Mouse (Mus musculus): ENCODE results near the gene Mrto4. TPM values are rescaled to one million over a fixed set of nuclear protein-coding genes. Genes with fewer than 3 reads are reported as not detected.
A peak's percentile ranks its signal among the peaks of the same experiment; 100 is the strongest.
"Not testable (repeated sequence)": the region's sequence is repeated elsewhere in the genome, so short reads cannot be mapped to it uniquely, and the experiment has no call there.

The Mrto4 gene
- polyA plus RNA-seq (2015; fragmentation: Nextera tagmentation; extraction: Ambion mirVana): 77.3 and 94.5 TPM in 2 replicates

GRCm38 (mm10) chr4:139351931-139352711 is at the start of gene Mrto4, which contains the start of the genes Emc1 and Ubr4:
Mrto4 (minus strand) TSS chr4:139352576.
Emc1 (plus strand) TSS chr4:139352587.
Ubr4 (plus strand) TSS chr4:139352609.
- Histone ChIP-seq H3K9me3 (replicated peaks) (no peaks in the 10 kb centered on the region), H3K4me2 (peak within 1 kb of the TSS; percentile 92), H3K27me3 (replicated peaks) (no peaks in the 10 kb centered on the region), H3K4me1 (peaks cover 26% of the 10 kb centered on the region), H3K36me3 (peaks cover 50% of the 10 kb centered on the region), H3K27ac (replicated peaks) (peak within 1 kb of the TSS; percentile 98), H3K4me3 (replicated peaks) (peak within 1 kb of the TSS; percentile 93), H3K9ac (replicated peaks) (peak within 1 kb of the TSS; percentile 96)
- ATAC-seq (ENCODE audit: low FRiP score): peak; percentile 94
- WGBS: under 1% methylated on average over 64 of the region's 64 CpGs

GRCm38 (mm10) chr4:139400487-139400886 is 48.1 kb upstream of the Mrto4 start:
- peaks cover 92% of the 10 kb centered on the region for H3K36me3 ChIP-seq
- H3K27me3 ChIP-seq (replicated peaks): no peaks in the 10 kb centered on the region
- H3K27ac ChIP-seq (replicated peaks): no peak overlapping the region
- H3K9ac ChIP-seq (replicated peaks): no peak overlapping the region
- no peak for ATAC-seq (ENCODE audit: low FRiP score)
- no peak overlapping the region for H3K4me2 ChIP-seq
- H3K4me3 ChIP-seq (replicated peaks): no peak overlapping the region
- no peaks in the 10 kb centered on the region for H3K9me3 ChIP-seq (replicated peaks)
- H3K4me1 ChIP-seq: no peaks in the 10 kb centered on the region
- WGBS: 90% methylated on average over 5 of the region's 5 CpGs

- no peak for ATAC-seq (ENCODE audit: low FRiP score)
- WGBS: 75% methylated on average over 2 of the region's 2 CpGs
- no peak overlapping the region for H3K4me3 ChIP-seq (replicated peaks)
- H3K36me3 ChIP-seq: peaks cover 94% of the 10 kb centered on the region
- no peaks in the 10 kb centered on the region for H3K4me1 ChIP-seq
- no peaks in the 10 kb centered on the region for H3K9me3 ChIP-seq (replicated peaks)
- H3K27ac ChIP-seq (replicated peaks): no peak overlapping the region
- H3K27me3 ChIP-seq (replicated peaks): no peaks in the 10 kb centered on the region
- no peak overlapping the region for H3K9ac ChIP-seq (replicated peaks)
- no peak overlapping the region for H3K4me2 ChIP-seq
These were observed 43.1 kb upstream of the Mrto4 start for GRCm38 (mm10) chr4:139395431-139395830.

DNA sequence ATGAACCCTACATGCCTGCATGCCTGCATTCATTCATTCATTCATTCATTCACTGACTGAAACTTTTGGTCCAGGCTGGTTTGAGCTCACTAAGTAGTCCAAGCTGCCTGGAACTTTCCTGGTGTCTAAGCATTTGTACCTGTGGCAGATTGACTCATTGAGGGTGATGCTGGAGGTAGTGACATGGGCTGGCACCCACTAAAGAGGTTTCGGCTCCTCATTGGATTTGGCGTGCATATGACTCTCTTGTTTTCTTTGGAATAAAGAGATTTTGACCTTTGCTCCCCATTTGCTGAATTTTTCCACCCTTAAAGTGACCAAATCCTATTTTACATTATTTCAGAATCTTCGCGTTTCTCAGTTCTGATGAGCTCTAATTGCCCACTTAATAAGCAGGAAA is 37.2 kb upstream of the Mrto4 start:
- Histone ChIP-seq H3K4me3 (replicated peaks) (no peak overlapping the region), H3K4me2 (no peak overlapping the region), H3K9me3 (replicated peaks) (no peaks in the 10 kb centered on the region), H3K27me3 (replicated peaks) (no peaks in the 10 kb centered on the region), H3K27ac (replicated peaks) (no peak overlapping the region), H3K36me3 (peaks cover 46% of the 10 kb centered on the region), H3K9ac (replicated peaks) (no peak overlapping the region), H3K4me1 (peaks cover 8% of the 10 kb centered on the region)
- WGBS: 87% methylated on average over 4 of the region's 4 CpGs
- ATAC-seq (ENCODE audit: low FRiP score): no peak

DNA sequence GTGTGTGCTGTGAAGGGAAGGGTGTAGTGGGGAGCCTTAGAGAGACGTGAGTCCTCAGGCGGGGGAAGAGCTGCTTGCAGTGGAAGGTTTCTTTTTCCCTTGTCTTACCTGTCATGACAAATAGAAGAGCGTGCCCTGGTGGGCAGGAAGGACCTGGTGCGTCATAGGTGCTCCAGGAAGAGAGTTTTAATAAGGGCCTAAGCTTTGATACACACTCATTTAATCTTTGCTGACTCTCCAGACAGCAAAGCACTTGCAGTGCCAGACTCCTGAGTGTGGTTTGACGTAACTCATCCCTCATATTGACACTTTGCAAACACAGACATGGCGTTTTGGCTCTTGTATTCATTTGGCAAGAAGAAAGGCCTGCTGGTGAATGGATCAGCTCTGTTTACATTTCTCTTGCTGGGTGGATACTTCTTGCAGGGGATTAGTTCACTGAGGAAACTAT is 34.5 kb upstream of the Mrto4 start:
- Histone ChIP-seq H3K4me1 (peaks cover 28% of the 10 kb centered on the region), H3K36me3 (peaks cover 22% of the 10 kb centered on the region), H3K27me3 (replicated peaks) (no peaks in the 10 kb centered on the region), H3K9ac (replicated peaks) (no peak overlapping the region), H3K27ac (replicated peaks) (no peak overlapping the region), H3K4me2 (no peak overlapping the region), H3K4me3 (replicated peaks) (no peak overlapping the region), H3K9me3 (replicated peaks) (no peaks in the 10 kb centered on the region)
- 76% methylated on average over 6 of the region's 6 CpGs for WGBS
- no peak for ATAC-seq (ENCODE audit: low FRiP score)

- Histone ChIP-seq H3K36me3 (peaks cover 12% of the 10 kb centered on the region), H3K4me1 (peaks cover 38% of the 10 kb centered on the region)
- H3K4me2 ChIP-seq; H3K4me3 ChIP-seq (replicated peaks); H3K9me3 ChIP-seq (replicated peaks); H3K27me3 ChIP-seq (replicated peaks); H3K27ac ChIP-seq (replicated peaks); H3K9ac ChIP-seq (replicated peaks); ATAC-seq (ENCODE audit: low FRiP score): not testable (repeated sequence)
- 91% methylated on average over 5 of the region's 5 CpGs for WGBS
These were observed 33.5 kb upstream of the Mrto4 start for GRCm38 (mm10) chr4:139385841-139386240.

DNA sequence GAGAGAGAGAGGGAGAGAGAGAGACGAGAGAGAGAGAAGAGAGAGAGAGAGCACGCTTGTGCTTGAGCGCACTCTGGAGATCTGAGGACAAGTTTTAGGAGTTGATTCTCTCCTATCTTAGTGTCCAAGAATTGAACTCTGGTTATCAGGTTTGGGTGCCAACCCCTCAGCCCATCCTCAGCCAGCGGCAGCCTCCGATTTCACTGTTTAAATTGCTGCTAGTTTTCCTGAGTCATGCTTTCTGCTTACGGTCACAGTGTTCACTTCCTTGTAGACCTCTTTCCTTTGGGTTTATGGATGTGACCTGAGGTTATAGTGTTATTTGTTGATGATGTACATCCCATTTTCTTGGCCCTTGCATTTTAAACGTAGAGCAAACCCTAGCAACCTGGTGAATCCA is 29.9 kb upstream of the Mrto4 start:
- Histone ChIP-seq H3K4me3 (replicated peaks) (no peak overlapping the region), H3K9ac (replicated peaks) (peak overlapping the region; percentile 26; the same call in 1 of the 2 replicates), H3K27me3 (replicated peaks) (no peaks in the 10 kb centered on the region), H3K4me2 (peak overlapping the region; percentile 82), H3K4me1 (peaks cover 45% of the 10 kb centered on the region), H3K9me3 (replicated peaks) (no peaks in the 10 kb centered on the region), H3K36me3 (peaks cover 4% of the 10 kb centered on the region; the same call in 1 of the 2 replicates), H3K27ac (replicated peaks) (no peak overlapping the region)
- ATAC-seq (ENCODE audit: low FRiP score): no peak
- 83% methylated on average over 7 of the region's 7 CpGs for WGBS

- peaks cover 40% of the 10 kb centered on the region for H3K4me1 ChIP-seq
- peak overlapping the region; percentile 82 for H3K4me2 ChIP-seq
- ATAC-seq (ENCODE audit: low FRiP score): no peak
- H3K27me3 ChIP-seq (replicated peaks): no peaks in the 10 kb centered on the region
- H3K27ac ChIP-seq (replicated peaks): no peak overlapping the region
- H3K9ac ChIP-seq (replicated peaks): peak overlapping the region; percentile 91
- H3K36me3 ChIP-seq: peaks cover 7% of the 10 kb centered on the region; the same call in 1 of the 2 replicates
- no peaks in the 10 kb centered on the region for H3K9me3 ChIP-seq (replicated peaks)
- WGBS: 54% methylated on average over 4 of the region's 4 CpGs
- peak overlapping the region; percentile 81 for H3K4me3 ChIP-seq (replicated peaks)
These were observed 29.1 kb upstream of the Mrto4 start for GRCm38 (mm10) chr4:139381452-139381845.

DNA sequence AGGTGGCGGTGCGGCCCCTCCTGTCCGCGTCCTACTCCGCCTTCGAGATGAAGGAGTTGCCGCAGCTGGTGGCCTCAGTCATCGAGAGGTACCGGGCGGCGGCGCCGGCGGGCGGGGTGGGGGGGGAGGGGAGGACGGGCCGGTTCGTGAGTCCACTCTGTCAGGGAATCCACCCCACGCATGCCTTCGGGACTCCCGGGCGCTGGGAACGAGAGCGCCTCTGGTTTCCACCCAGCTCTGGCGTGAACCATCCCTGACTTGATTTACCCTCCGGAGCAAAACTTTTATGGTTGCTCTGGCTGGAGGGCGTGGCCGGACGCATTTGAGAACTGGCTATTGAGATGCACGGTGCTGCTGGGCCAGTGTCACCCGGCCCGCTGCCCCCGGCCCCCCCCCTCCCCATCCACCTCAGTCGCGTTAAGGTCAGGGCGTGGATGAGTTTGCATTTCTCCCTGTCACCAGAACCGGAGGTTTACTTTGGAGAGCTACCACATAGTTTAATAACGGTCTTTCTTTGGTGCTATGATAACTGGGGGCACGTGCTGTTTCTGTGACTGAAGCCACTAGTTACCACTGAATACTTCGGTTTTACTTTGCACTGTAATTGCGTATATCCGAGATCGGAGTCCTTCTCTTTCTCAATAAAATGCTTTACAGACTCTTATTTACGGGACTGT is 28.5 kb upstream of the Mrto4 start:
- Histone ChIP-seq H3K27me3 (replicated peaks) (no peaks in the 10 kb centered on the region), H3K9me3 (replicated peaks) (no peaks in the 10 kb centered on the region), H3K4me1 (peaks cover 37% of the 10 kb centered on the region), H3K4me2 (peak overlapping the region; percentile 82), H3K27ac (replicated peaks) (peak overlapping the region; percentile 87), H3K36me3 (peaks cover 12% of the 10 kb centered on the region), H3K4me3 (replicated peaks) (peak overlapping the region; percentile 81), H3K9ac (replicated peaks) (peak overlapping the region; percentile 91)
- 3% methylated on average over 42 of the region's 44 CpGs for WGBS
- ATAC-seq (ENCODE audit: low FRiP score): peak; percentile 22; the same call in 1 of the 2 replicates

DNA sequence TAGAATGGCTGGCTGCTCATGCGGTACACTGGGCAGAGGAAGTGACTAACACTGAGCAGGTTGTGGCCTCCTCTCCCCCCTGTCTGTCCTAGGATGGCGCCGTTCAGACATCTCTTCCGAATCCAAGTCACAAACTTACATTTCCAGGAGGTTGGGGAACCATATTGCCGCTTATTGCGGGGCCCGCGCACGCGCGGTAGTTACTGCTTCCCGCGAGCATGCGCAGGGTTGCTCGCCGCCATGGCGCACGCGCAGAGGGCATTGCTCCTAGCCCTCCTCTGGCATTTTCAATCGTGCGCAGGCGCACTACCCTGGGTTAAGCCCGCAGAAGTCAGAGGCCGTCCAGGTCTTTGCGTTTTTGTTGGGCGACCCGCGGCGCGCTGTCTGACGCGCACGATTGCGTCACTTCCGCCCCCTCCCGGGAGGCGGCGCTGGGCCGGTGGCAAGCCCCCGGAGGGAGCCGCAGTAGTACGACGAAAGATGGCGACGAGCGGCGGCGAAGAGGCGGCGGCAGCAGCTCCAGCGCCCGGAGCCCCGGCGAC is 27.9 kb upstream of the Mrto4 start:
- Histone ChIP-seq H3K4me2 (peak overlapping the region; percentile 95), H3K9ac (replicated peaks) (peak overlapping the region; percentile 91), H3K4me3 (replicated peaks) (peak overlapping the region; percentile 81), H3K9me3 (replicated peaks) (no peaks in the 10 kb centered on the region), H3K4me1 (peaks cover 37% of the 10 kb centered on the region), H3K36me3 (peaks cover 18% of the 10 kb centered on the region), H3K27me3 (replicated peaks) (no peaks in the 10 kb centered on the region), H3K27ac (replicated peaks) (peak overlapping the region; percentile 87)
- ATAC-seq (ENCODE audit: low FRiP score): peak; percentile 96
- under 1% methylated on average over 53 of the region's 54 CpGs for WGBS

GRCm38 (mm10) chr4:139379719-139380118 is 27.3 kb upstream of the Mrto4 start:
- ATAC-seq (ENCODE audit: low FRiP score): no peak; the same call in 1 of the 2 replicates
- Histone ChIP-seq H3K27ac (replicated peaks) (peak overlapping the region; percentile 85), H3K4me3 (replicated peaks) (peak overlapping the region; percentile 81), H3K9ac (replicated peaks) (peak overlapping the region; percentile 64), H3K4me2 (peak overlapping the region; percentile 95), H3K36me3 (peaks cover 24% of the 10 kb centered on the region), H3K9me3 (replicated peaks) (no peaks in the 10 kb centered on the region), H3K27me3 (replicated peaks) (no peaks in the 10 kb centered on the region), H3K4me1 (peaks cover 37% of the 10 kb centered on the region)
- WGBS: 15% methylated on average over 8 of the region's 8 CpGs

All from neural tube, embryonic 15.5 days (tissue).